Comparison of ENCODE assay signal across 20 mouse cellular contexts in genomic region chr2:26744341-26744740, GRCm38 (mm10).
DNase-seq lines count a peak whose midpoint lies in the region; TF ChIP-seq lines count a peak whose summit lies in the region.
"Had no signal": no experiment of that assay in that cellular context is flagged by ENCODE, and none has a peak within 500 bp of the region (broad histone marks: within the 10 kb centered on the region; RNA-seq: fewer than 3 reads in every experiment).

No protein-coding gene starts in this region.

- no peak for TF ChIP-seq EP300 in heart, adult 2 months (IDR thresholded peaks at IDR 0.05; ENCODE audit: insufficient read depth, low read depth, low read length)

- no peak overlapping the region for H3K27ac ChIP-seq in heart, adult 2 months
- H3K27ac ChIP-seq: left cerebral cortex, adult 2 months; limb, embryonic 13.5 days; neural tube, embryonic 12.5 days had no signal

- peak; percentile 1 to 3 for DNase-seq in heart, postnatal 10 days
- DNase-seq in heart, adult 2 months, result no peak
- DNase-seq in CD4-positive, CD25-positive, alpha-beta regulatory T cell, adult 2 months (ENCODE audit: low read depth, low spot score), result peak; percentile 27
- peak; percentile 29 for DNase-seq in c-Kit-positive CD71-negative TER-119-negative erythroid progenitor cells, embryonic 14.5 days (ENCODE audit: low read depth)
- DNase-seq in naive thymus-derived CD4-positive, alpha-beta T cell, adult 2 months (ENCODE audit: low read depth), result peak; percentile 44
- DNase-seq in layer of hippocampus, adult 18-20 months (ENCODE audit: low spot score in 2 of 2), result no peak
- DNase-seq in testis, postnatal 10 days (ENCODE audit: low spot score), result no peak
- no peak for DNase-seq in gastrocnemius, postnatal 36 days
- DNase-seq: B cell, adult 2 months; cerebellum, adult 9-10 months; embryo, embryonic 11 days; heart, adult 11 months; heart, postnatal 36 days; kidney, postnatal 36 days; retina, postnatal 1 day; thymus, postnatal 4 days had no signal

- 60% methylated on average over 1 of the region's 1 CpGs for WGBS in heart, adult 2 months

- TF ChIP-seq CTCF in heart, adult 2 months (IDR thresholded peaks at IDR 0.05), result no peak

- no peaks in the 10 kb centered on the region for H3K79me2 ChIP-seq in heart, adult 2 months (replicated peaks; ENCODE audit: control insufficient read depth, insufficient read depth, low read length)

- H3K36me3 ChIP-seq in heart, adult 2 months (ENCODE audit: control insufficient read depth, insufficient read depth, low read length), result no peaks in the 10 kb centered on the region
- H3K36me3 ChIP-seq: limb, embryonic 13.5 days; neural tube, embryonic 12.5 days had no signal

- H3K4me3 ChIP-seq in heart, adult 2 months, result no peak overlapping the region
- H3K4me3 ChIP-seq: erythroblast, embryonic 14.5 days; left cerebral cortex, adult 2 months; limb, embryonic 13.5 days; neural tube, embryonic 12.5 days had no signal

- H3K9ac ChIP-seq in heart, adult 2 months (ENCODE audit: low read depth, low read length), result no peak overlapping the region
- H3K9ac ChIP-seq: limb, embryonic 13.5 days; neural tube, embryonic 12.5 days had no signal

- no peaks in the 10 kb centered on the region for H3K4me1 ChIP-seq in heart, adult 2 months (ENCODE audit: control insufficient read depth, insufficient read depth, low read length)
- H3K4me1 ChIP-seq: limb, embryonic 13.5 days; neural tube, embryonic 12.5 days had no signal

- no peaks in the 10 kb centered on the region for H3K27me3 ChIP-seq in heart, adult 2 months (ENCODE audit: control insufficient read depth, insufficient read depth, low read length)
- H3K27me3 ChIP-seq: limb, embryonic 13.5 days; neural tube, embryonic 12.5 days had no signal

- intact Hi-C loops in heart, postnatal 10 days (cut with DNase I), result no loop called here
- intact Hi-C loops in heart, adult 2 months (cut with DNase I), result no loop called here
- intact Hi-C loops in gastrocnemius, postnatal 36 days (cut with DNase I), result no loop called here

- TF ChIP-seq POLR2A in heart, adult 2 months (IDR thresholded peaks at IDR 0.05; ENCODE audit: insufficient read depth, low read depth, low read length), result no peak

Comparison
In these comparisons a context has a peak if more than half of its experiments do, and no peak if none do; other contexts are left out.
1. DNase-seq: peak in heart, postnatal 10 days (2 of 2), CD4-positive, CD25-positive, alpha-beta regulatory T cell, adult 2 months (single experiment), c-Kit-positive CD71-negative TER-119-negative erythroid progenitor cells, embryonic 14.5 days (single experiment) and naive thymus-derived CD4-positive, alpha-beta T cell, adult 2 months (single experiment); none in heart, adult 2 months (0 of 2), layer of hippocampus, adult 18-20 months (0 of 2), testis, postnatal 10 days (single experiment) and gastrocnemius, postnatal 36 days (0 of 2).